Mouse (Mus musculus): ENCODE measurements around the gene Acox3.
"Not testable (repeated sequence)": the region's sequence is repeated elsewhere in the genome, so short reads cannot be mapped to it uniquely, and the experiment has no call there.

The Acox3 gene

DNA sequence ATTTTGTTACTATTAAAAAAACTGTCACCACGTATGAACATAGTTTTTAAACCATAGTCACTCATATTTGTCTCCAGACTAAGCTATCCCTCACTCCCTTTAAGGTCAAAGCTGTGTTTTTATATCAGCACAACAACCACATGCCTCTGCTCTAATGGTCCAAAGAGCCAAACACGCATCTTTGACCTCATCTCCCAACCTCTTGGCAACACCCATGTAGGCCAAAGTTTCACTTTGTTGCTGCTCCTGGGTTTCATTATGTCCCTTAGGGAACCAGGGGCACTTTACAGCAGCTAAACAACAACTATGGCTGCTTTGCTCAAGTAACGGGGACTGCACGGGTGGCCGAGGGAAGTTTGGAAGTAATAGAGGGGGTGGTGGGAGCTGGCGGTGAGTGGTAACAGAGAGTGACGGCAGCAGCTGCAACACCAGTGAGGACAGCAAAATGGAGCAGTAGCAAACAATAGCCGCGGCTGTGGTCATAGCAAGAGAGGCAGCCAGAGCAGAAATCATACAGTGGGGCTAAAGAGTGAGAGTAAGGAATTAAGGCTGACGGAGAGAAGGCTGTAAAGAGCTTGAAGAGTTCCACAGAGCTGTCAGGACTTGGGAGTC is 6.3 kb upstream of the Acox3 start:
- no peak for DNase-seq (ENCODE audit: low read depth)

DNA sequence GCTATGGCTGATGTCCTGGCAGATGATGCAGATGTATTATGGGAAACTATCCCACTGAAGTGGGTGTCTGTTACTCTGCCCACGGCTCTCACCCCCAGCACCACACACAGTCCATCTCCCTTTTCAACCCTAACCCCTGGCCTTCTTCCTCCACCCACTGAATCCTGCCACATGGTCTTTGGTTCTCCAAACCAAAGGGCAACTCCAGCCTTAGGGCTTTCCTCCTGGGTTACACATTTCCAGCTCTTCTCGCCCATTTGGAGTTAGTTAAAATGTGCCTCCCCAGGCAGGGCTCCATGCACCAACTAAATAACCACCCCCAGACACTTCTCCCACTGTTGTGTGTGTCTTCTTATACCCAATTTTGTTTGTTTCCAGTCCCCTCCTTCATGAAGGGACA is 4.4 kb upstream of the Acox3 start:
- no peak for DNase-seq (ENCODE audit: low read depth)

DNA sequence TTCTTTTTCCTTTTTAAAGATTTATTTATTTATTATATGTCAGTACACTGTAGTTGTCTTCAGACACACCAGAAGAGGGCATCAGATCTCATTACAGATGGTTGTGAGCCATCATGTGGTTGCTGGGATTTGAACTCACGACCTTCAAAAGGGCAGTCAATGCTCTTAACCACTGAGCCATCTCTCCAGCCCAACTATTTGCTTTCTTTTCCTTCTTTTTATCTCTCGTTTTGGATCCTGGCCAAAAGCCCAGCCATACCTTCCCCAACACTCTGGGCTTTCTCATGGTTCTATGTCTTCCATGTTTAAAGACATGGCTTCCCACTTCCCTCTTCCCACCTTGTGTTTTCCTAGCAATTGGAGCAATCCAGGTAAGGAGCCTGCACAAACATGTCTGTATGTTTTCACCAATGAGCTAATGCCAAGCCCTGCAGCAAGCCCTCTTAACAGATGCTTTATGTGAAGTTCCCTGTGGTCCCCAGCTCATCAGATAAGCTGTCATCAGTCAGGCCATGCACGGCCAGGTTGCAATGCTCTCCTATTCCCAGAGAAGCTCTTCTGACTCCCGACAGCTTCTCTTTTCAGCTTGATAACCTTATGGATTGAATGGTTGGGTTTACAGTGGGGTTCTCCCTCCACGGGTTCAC is 3.5 kb upstream of the Acox3 start:
- DNase-seq (ENCODE audit: low read depth), result no peak

DNA sequence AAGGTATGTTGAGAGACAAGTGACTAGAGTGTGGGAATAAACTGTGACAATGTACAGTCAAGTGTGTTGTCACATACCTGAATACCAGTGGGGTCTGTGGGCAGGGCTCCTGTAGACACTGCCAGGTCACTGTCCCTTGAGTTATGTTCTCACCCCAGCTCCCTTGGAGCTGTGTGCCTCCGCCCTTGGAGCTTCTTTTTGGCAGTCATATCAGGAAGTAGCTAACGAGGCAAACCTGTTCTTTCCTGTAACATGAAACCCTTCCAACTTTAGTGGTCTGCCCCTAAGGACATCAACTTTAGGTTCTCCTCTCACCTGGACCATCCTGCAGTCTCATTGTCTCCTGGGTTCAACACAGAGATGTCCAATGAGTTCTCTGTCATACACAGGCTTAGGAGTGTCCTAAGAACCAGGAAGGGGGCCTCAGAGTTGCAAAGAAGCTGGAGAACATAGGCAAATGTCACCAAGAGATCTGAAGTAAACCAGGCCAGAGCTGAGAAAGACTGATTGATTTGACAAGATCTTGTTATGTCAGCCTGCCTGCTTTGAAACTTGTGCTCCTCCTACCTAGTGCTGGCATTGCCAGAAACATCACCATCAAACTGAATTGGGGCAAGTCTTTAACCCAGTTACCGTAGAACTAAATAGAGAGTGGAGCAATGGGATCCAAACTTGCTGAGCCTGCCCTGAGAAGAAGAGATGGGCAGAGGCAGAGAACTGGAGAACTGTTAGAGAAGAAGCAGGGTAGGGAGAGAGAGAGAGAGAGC is 2.5 kb upstream of the Acox3 start:
- DNase-seq (ENCODE audit: low read depth), result no peak

DNA sequence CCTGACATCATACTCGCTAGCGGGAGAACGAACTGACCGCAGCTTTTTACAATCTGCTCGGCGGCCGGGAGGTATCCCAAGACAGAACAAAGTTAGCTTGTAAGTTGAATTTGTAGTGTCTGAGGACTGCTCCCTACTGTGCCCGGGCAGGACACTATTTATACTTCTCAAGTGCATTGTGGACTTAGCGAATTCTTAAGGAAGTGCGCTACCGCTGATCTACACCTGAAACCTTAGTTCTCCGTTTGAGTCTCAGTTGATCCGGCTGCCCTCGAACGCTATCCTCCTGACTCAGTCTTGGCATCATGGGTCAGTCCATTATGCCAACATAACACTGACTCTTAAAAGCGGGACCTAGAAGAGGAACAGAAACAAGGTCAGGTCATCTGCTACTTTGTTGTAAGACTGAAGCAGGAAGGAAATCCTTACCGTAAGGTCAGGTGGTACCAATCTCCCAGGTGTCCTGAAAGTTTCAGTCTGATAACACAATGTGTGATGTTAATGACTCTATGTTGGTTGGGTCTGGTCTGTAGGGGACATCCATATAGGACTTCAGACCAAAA is 462 bp downstream of the Acox3 start:
- no peak for DNase-seq (ENCODE audit: low read depth)

DNA sequence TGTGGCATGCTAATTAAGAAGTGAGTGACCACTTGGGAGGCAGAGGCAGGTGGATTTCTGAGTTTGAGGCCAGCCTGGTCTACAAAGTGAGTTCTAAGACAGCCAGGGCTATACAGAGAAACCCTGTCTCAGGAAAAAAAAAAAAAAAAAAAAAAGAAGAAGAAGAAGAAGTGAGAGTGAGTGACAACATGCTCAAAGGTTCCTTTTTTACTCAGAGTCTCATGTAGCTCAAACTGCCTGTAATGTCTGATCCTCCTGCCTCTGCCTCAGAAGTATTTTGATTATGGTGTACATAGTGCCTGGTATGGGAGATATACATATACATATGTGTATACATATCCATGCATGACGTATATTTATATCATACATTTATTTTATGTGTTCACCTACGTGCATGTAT is 1.4 kb downstream of the Acox3 start:
- DNase-seq (ENCODE audit: low read depth), result not testable (repeated sequence)

DNA sequence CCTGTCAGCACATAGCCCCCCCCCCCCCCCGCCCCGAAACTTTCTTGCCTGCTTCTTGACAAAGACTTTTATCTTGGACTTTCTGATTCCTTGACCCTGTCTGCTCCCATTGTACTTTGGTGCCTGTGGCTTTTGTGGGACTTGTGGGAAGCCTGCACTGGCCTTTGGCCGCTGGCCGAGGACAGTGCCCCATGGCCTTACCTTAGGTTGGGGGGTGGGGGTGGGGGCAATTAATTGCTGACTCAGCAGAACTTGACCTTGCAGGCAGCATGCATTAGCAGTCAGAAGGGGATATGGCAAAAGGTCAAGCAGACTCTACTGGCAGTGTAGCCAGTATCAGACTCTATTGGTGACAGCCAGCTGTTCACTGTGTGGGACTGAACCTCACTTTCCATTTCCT is 8.7 kb downstream of the Acox3 start:
- DNase-seq (ENCODE audit: low read depth), result no peak

DNA sequence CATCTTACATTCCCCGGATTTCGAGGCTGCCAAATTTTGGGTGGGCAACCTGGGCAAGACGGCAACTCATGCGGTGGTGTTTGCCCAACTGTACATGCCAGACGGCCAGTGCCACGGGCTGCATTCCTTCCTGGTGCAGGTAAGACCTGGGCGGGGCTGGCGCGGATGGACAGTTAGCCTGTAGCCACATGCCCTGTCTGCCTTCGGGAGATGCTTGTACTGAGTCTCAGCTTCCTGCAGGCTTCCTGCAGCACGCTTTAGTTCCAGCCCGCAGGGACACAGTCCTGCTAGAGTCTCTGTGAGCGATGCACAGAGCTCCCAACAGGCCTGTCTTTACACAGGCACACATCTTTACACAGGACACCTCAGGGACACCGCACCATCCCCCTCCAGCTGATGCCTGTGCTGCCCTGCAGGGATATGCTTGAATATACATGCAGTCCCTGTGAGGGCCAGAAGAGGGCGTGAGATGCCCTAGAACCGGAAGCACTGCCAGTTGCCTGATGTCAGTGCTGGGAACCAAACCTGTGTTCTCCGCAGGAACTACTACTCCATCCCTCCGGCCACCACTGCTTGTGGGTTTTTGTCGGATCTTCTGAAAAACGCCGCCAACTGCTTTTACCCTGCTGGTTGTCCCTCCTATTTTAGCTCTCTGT is 9.4 kb downstream of the Acox3 start:
- no peak for DNase-seq (ENCODE audit: low read depth)

DNA sequence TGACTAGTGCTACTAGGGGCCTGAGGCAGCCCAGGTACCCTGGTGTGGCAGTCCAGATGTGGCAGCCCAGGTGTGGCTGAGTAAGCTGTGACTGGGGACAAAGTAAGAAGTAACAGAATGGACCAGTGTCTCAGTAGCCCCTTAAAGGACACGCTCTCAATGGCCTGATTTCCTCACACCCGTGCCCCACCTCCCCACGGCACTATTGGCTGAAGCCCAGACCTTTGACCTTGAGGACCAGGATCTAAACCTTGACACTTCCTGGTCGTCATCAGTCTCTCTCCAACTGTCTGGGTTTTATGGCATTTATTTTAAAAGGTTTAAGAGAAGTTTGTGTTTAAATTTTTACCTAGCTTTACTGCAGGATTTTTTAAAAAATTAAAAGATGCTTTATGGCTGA is 10.0 kb downstream of the Acox3 start:
- DNase-seq (ENCODE audit: low read depth), result no peak

DNA sequence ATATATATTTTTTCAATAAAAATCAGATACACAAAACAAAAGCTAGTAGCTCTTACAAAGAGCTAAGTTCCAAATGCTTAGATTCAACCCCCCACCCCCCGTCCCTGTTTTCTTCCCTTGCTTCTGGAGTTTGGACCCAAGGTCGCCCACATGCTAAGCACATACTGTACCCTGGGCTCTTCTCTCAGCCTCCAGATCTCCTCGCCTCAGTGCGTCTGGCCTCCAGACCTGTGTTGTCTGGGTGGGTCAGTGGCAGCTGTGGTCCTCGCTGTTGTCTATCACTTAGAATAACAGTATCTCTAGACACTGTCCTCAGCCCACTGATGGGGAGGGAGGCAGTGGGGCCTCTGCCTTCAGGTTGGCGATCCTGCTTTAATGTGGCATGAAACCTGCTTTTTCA is 10.4 kb downstream of the Acox3 start:
- DNase-seq (ENCODE audit: low read depth), result no peak

DNA sequence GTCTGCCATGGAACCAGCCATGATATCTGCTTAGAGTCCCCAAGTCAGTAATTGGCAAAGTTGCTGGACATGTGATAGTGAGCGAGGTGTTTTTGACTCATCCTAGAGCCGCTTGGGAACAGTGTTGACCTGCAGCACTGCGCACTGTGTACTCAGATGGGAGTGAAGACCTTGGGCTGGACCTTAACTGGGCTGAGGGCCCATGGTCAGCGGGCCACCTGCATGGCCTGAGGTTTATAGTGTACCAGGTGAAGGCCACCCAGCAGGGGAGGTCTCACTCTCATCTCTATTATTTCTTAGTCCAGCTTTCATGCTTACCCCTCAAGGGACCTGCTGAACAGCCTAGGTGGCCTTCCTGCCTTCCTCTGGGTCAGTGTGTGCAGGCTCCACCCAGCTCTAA is 11.9 kb downstream of the Acox3 start:
- no peak for DNase-seq (ENCODE audit: low read depth)

DNA sequence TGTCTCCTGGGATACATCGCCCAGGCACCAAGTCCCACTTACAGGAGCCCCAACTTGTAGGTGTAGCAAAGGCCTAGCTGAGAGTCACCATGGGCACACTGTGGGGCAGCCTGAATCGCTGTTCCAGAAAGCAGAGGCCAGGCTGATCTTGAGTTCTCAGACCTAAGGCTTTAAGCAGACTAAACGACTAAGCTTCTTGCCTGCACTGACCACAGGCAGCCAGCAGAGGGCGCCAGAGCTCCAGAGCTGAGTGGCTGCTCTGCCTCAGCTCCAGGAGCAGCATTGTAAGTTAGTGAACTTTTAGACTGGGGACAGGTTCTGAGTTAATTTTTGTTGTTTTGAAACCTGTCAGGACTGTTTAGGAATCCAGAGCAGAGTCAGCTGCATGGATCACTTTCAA is 12.9 kb downstream of the Acox3 start:
- DNase-seq (ENCODE audit: low read depth), result peak; percentile 80

DNA sequence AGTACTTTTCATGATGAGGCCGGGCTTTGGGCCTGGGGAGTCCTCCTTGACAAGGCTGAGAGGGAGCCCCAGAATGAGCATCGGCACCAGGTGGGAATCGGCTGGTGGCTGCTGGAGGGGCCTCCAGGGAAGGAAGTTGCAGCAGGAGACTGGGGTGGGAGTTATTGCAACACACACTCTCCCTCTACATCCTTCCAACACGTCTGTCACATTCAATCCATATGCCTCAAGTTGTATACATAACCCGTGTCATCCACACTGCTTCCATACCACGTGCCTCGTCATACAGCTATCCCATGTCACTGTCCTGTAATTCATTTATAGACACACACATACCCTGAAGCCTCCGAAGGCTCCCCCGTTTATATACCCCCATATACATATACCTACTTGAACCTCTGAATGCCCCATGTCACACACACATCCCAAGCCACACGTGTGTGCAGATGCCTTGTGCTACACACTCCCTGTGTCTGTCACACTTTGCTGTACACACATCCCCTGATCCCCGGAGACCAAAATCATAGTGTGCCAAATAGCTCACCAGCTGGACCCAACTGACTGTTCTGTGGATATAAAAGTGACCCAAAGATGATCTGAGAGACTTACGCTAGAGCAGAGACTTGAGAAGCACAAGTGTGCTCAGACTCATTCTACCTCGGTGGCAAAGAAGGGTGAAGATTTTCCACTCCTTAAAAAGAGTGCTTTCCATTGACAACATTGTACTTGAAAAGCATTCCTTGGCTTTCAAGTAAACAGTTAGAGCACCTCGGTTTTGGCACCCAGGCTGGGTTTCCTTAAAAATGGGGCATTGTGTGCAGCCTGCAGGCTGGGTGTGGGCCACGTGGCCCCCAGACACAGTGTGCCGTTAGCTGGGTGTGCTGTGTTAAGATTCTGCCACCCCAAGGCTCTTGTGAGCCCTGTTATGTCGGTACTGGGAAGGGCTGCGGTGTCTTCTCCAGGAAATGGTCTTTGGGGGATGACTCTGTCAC is 13.6 kb downstream of the Acox3 start:
- peak; percentile 25 for DNase-seq (ENCODE audit: low read depth)

DNA sequence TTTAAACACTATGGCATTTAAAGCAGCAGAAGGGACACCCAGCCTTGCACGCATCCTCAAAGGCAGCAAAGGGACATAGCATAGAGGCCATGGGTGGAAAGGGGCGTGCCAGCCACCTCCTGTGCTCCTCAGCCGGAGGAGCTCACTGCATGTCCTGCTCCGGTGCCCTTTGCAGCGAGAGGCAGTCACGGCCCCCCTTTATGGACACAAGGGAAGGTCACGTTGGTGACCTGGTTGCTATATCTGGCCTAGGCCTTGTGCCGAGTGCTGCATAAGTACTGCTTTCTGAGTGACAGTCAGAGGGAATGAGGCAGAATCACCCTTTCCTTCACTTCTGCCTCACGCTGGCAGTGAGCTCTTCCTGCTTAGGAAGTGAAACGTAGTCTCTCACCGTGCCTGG is 17.4 kb downstream of the Acox3 start:
- no peak for DNase-seq (ENCODE audit: low read depth)

DNA sequence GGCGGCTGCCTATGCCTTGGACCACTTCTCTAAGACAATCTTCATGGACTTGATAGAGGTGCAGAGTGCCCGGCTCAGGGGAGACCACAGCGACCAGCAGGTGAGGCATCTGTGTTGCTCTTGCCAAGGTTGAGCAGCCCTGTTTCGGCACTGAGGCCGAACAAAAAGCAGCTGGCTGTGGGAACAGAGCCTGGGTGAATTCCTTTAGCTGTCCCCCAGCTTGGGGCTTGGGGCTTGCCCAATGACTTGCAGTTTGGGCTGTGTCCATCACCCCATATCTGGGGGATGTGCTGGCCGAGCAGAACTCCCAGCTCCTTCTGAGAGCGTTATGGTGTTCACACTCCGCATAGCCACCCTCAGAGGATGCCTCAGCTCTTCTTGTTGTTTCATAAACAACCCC is 18.7 kb downstream of the Acox3 start:
- no peak for DNase-seq (ENCODE audit: low read depth)

DNA sequence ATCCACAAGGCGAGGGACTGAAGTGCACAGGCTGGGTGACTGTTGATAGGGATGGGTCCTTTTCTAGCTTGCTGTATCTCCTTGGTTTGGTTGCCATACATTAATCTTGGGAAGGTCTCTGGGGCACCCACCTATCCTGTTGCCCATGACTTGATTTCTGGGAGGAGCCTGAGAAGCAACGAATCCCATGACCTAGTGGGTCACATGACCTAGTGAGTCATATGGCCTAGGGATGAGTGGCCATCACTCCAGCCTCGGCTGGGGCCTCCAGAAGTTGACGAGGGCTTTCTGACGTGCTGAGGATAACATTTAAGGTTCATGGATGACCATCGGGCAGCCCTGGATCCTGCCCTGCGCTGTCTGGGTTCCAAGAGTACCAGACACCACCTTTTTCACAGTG is 22.5 kb downstream of the Acox3 start:
- DNase-seq (ENCODE audit: low read depth), result no peak

DNA sequence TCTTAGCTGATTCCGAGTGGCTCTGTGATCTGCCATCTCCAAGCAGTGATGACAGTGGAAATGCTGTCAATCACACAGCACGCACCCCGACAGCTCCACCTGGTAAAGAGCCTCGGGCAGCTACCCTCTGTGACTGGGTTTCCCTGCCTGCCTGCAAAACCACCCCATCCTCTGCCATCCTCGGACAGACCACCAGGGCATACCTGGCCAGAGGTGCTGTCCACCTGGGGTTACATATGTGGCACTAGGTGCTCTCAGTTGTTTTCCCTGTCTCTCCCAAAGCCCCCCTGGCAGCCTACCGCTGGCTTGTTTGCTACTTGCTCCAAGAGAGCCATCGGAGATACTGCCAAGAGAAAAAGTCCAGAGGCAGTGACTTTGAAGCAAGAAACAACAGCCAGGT is 24.0 kb downstream of the Acox3 start:
- no peak for DNase-seq (ENCODE audit: low read depth)

DNA sequence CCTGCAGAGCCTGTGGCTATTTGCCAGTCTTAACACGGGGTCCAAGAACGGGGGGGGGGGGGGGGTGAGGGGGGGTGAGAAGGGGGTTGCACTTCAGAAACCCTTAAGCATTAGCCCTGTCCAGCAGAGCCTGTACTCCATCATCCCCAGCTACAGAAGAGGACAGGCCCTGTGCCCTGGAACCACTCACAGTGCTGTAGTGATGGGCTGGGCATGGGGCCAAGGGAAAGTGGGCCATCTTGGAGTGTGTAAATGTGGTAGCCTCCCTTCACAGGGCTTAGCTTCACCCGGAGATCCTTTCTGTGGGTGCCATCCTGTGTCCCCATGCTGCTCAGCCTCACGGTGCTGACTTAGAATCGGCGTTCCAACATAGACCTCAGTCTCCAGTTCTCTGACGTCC is 24.9 kb downstream of the Acox3 start:
- DNase-seq (ENCODE audit: low read depth), result no peak

DNA sequence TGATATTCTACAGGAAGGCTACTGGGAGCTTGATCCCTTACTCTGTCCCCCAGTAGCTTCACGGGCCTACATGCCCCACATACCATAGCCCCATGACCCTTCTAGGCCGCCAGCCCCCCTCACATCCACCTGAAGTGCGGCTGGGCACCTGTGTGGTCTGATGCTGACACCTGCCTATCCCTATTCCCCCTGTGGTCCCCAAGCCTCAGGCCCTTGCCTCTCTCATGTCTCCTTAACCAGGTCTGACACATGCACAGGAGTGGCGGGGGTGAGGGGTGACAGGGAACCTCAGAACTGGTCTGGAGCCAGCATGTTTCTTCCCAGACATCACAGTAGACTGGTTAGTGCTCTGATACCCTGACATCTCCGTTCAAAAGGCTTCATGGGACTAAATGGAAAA is 25.7 kb downstream of the Acox3 start:
- DNase-seq (ENCODE audit: low read depth), result no peak

DNA sequence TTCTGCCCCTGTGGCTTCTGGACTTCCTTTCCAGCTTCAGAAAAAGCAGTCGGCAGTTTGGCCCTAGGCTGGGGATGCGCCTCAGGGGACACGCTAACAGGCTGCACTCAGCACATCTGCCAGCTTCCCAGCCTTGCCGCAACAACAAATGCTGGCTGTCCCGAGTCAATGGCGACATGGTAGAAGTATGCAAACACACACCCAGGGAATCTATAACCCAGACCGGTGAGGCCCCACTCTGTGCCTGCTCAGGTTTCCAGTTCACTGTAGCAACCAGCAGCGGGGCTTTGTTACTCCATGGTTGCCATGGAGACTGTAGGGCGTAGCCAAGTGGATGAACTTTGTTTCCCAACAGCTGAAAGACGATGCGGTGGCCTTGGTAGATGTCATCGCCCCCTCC is 26.5 kb downstream of the Acox3 start:
- DNase-seq (ENCODE audit: low read depth), result no peak

DNA sequence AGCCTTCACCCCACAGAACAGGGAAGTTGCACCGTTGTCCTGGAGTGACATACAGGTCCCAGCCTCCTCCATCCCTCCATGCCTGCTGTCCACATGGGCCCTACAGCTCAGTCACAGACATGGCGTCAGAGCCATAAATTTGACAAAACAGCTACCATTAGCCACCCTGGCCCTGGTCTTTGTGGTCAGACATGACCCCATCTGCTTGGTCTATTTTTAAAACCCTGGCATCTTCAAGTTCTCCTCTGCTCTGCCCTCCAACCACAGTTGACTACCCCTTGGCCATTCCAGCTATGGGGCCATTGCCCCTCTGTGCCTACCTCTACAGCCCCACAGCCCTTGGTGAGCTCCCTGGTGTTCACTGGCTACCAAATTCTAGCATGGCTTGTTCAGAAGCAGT is 27.1 kb downstream of the Acox3 start:
- no peak for DNase-seq (ENCODE audit: low read depth)

DNA sequence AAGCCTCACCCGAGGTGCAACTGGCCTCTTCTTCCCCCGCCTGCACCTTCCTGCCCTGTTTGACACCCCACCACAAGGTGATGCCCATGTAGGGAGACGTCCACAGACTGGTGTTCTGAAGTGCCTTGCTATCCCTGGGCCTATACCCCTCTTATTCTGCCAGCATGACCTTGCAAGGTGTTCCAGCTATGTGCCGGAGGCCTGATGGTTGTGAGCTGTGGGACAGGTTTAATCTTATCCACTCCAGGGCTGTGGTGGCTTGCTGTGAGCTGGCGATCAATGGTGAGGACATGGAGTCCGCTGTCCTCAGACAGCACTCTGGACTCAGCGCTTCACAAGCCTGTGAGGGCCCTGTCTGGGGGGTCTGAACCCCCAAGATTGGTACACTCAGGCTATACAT is 27.5 kb downstream of the Acox3 start:
- no peak for DNase-seq (ENCODE audit: low read depth)
